Mouse (Mus musculus) lung, embryonic 16.5 days (tissue): ENCODE results near the gene Hdgfl2. TPM values are rescaled to one million over a fixed set of nuclear protein-coding genes. Genes with fewer than 3 reads are reported as not detected.

Source experiments
- ATAC-seq: fragments of 200-750 bp; cut with Nextera tagmentation; 2 replicates; pipeline ENCODE4 v1.8.0; 2017; ENCODE audit warnings: low read depth, mild to moderate bottlenecking, moderate library complexity
- H3K27ac ChIP-seq: fragments of 300-500 bp; sonication (generic); 2 replicates; pipeline ENCODE4 v1.5.1; 2014; ENCODE audit warnings: mild to moderate bottlenecking, control low read depth, low read length
- H3K27me3 ChIP-seq: fragments of 300-500 bp; sonication (generic); 2 replicates; pipeline ENCODE4 v1.6.1; 2014; ENCODE audit warnings: low read depth, low read length, mixed read lengths; ENCODE audit not compliant: control insufficient read depth, insufficient read depth
- H3K36me3 ChIP-seq: fragments of 300-500 bp; sonication (generic); 2 replicates; pipeline ENCODE4 v1.6.1; 2014; ENCODE audit warnings: low read length; ENCODE audit not compliant: control insufficient read depth, insufficient read depth
- H3K4me1 ChIP-seq: fragments of 300-500 bp; sonication (generic); replicated peaks from 2 replicates; pipeline ENCODE4 v1.6.1; 2014; ENCODE audit warnings: low read length, mixed read lengths; ENCODE audit not compliant: control insufficient read depth, insufficient read depth
- H3K4me2 ChIP-seq: fragments of 300-500 bp; sonication (generic); 2 replicates; pipeline ENCODE4 v1.6.1; 2014; ENCODE audit warnings: low read depth, low read length, control low read depth
- H3K4me3 ChIP-seq: fragments of 300-500 bp; sonication (generic); 2 replicates; pipeline ENCODE4 v1.5.1; 2014; ENCODE audit warnings: mild to moderate bottlenecking, low read length, control low read depth
- H3K9ac ChIP-seq: fragments of 300-500 bp; sonication (generic); 2 replicates; pipeline ENCODE4 v1.6.1; 2014; ENCODE audit warnings: low read length, control low read depth
- H3K9me3 ChIP-seq: fragments of 300-500 bp; sonication (generic); 2 replicates; pipeline ENCODE4 v1.6.1; 2016; ENCODE audit warnings: low read length; ENCODE audit not compliant: control insufficient read depth
- WGBS: fragments of 180-500 bp; shearing (Covaris S2); extraction: QIAGEN DNeasy Blood & Tissue Kit; methylation state at CpG from one replicate; pipeline ENCODE4 v1.1.7; 2014; 5-methylcytosine and 5-hydroxymethylcytosine counted together
- polyA plus RNA-seq: library from polyadenylated mRNA; unstranded; fragments of >200 nt; fragmentation: Nextera tagmentation; extraction: Ambion mirVana; gene quantifications from 2 replicates; pipeline ENCODE4 v1.2.1, GENCODE M21; 2015

Gene Hdgfl2
- polyA plus RNA-seq, 1 experiment from 2014 or later, result 96.7 TPM

DNA sequence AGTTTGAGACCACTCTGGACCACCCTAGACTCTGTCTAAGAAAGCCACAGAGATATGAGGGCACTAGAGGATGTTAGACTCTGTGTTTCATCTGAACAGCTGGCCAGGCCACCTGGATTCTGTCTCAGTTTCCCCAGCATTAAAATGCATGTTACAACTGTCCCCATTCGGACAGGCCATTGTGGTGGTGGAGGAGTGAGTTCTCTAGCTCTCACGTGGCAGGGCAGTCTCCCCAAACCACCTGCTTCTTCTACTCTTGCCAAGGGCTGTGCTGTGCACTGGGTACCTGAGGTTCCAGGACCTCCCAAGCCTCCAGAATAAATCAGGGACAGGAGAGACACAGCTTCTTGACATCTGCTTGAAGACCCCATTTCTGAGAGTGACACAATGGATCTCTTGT lies 70.5 kb downstream of the Hdgfl2 start:
- H3K36me3 ChIP-seq, result no peaks in the 10 kb centered on the region
- no peak overlapping the region for H3K27ac ChIP-seq
- H3K9me3 ChIP-seq, result no peaks in the 10 kb centered on the region
- no peak for ATAC-seq
- no peak overlapping the region for H3K9ac ChIP-seq
- H3K27me3 ChIP-seq, result peaks cover 39% of the 10 kb centered on the region
- WGBS, result 38% methylated on average over 2 of the region's 2 CpGs
- peaks cover 6% of the 10 kb centered on the region; the same call in 1 of the 2 replicates for H3K4me1 ChIP-seq
- H3K4me3 ChIP-seq, result no peak overlapping the region
- H3K4me2 ChIP-seq, result no peak overlapping the region

Other genes starting within 250 kb of the Hdgfl2 start
- gene Zfp119a, start 200.7 kb upstream of the Hdgfl2 start, polyA plus RNA-seq, result 9.1 and 10.7 TPM in 2 replicates
- gene Zfp959, start 187.5 kb upstream of the Hdgfl2 start, polyA plus RNA-seq, result 15.4 and 17.3 TPM in 2 replicates
- 6.1 and 8.3 TPM in 2 replicates for gene Zfp119b, start 130.1 kb upstream of the Hdgfl2 start, polyA plus RNA-seq
- 2.0 and 2.8 TPM in 2 replicates for gene Ebi3, start 127.0 kb upstream of the Hdgfl2 start, polyA plus RNA-seq
- 25.5 and 27.3 TPM in 2 replicates for gene Yju2, start 120.5 kb upstream of the Hdgfl2 start, polyA plus RNA-seq
- gene Shd, start 109.2 kb upstream of the Hdgfl2 start, polyA plus RNA-seq, result 6.8 and 7.3 TPM in 2 replicates
- 4.5 and 6.8 TPM in 2 replicates for gene Fsd1, start 93.1 kb upstream of the Hdgfl2 start, polyA plus RNA-seq
- 25.4 and 27.9 TPM in 2 replicates for gene Stap2, start 74.0 kb upstream of the Hdgfl2 start, polyA plus RNA-seq
- 80.1 and 86.2 TPM in 2 replicates for gene Mpnd, start 73.9 kb upstream of the Hdgfl2 start, polyA plus RNA-seq
- gene Sh3gl1, start 43.0 kb upstream of the Hdgfl2 start, polyA plus RNA-seq, result 158 and 166 TPM in 2 replicates
- 23.8 and 24.0 TPM in 2 replicates for gene Chaf1a, start 39.2 kb upstream of the Hdgfl2 start, polyA plus RNA-seq
- gene Ubxn6, start 4.6 kb upstream of the Hdgfl2 start, polyA plus RNA-seq, result 38.8 and 41.6 TPM in 2 replicates
- gene Plin4, start 30.2 kb downstream of the Hdgfl2 start, polyA plus RNA-seq, result 0.15 and 0.28 TPM in 2 replicates
- 1.3 and 2.1 TPM in 2 replicates for gene Plin5, start 38.0 kb downstream of the Hdgfl2 start, polyA plus RNA-seq
- gene Lrg1, start 42.4 kb downstream of the Hdgfl2 start, polyA plus RNA-seq, result 0.59 and 1.4 TPM in 2 replicates
- gene Sema6b, start 60.7 kb downstream of the Hdgfl2 start, polyA plus RNA-seq, result 1.2 and 1.7 TPM in 2 replicates
- gene Tnfaip8l1, start 82.8 kb downstream of the Hdgfl2 start, polyA plus RNA-seq, result 15.5 and 17.3 TPM in 2 replicates
- 93.0 and 110 TPM in 2 replicates for gene Mydgf, start 104.3 kb downstream of the Hdgfl2 start, polyA plus RNA-seq
- 38.7 and 41.4 TPM in 2 replicates for gene Dpp9, start 139.3 kb downstream of the Hdgfl2 start, polyA plus RNA-seq
- 11.0 and 12.1 TPM in 2 replicates for gene Fem1a, start 177.2 kb downstream of the Hdgfl2 start, polyA plus RNA-seq
- gene Ticam1, start 197.2 kb downstream of the Hdgfl2 start, polyA plus RNA-seq, result 5.5 and 5.7 TPM in 2 replicates
- 87.5 and 90.2 TPM in 2 replicates for gene Plin3, start 213.2 kb downstream of the Hdgfl2 start, polyA plus RNA-seq
- not detected in 2 replicates for gene Arrdc5, start 220.7 kb downstream of the Hdgfl2 start, polyA plus RNA-seq
- gene Uhrf1, start 223.7 kb downstream of the Hdgfl2 start, polyA plus RNA-seq, result 124 and 130 TPM in 2 replicates
- gene Kdm4b, start 246.4 kb downstream of the Hdgfl2 start, polyA plus RNA-seq, result 26.6 and 28.4 TPM in 2 replicates